Comparison of ENCODE assay signal across 9 mouse cellular contexts in genomic region chr8:11469095-11469494, GRCm38 (mm10). TPM values are rescaled to one million over a fixed set of nuclear protein-coding genes. Genes with fewer than 3 reads are reported as not detected.
DNase-seq lines count a peak whose midpoint lies in the region; ATAC-seq and TF ChIP-seq lines count a peak whose summit lies in the region.
"Had no signal": no experiment of that assay in that cellular context is flagged by ENCODE, and none has a peak within 500 bp of the region (broad histone marks: within the 10 kb centered on the region; RNA-seq: fewer than 3 reads in every experiment).

No protein-coding gene starts in this region.

- no peak overlapping the region for H3K27ac ChIP-seq in kidney, embryonic 14.5 days (ENCODE audit: low read depth, low read length)
- no peak overlapping the region for H3K27ac ChIP-seq in ES-Bruce4 (ENCODE audit: insufficient read depth, low read length)
- H3K27ac ChIP-seq in forebrain, embryonic 15.5 days (replicated peaks) = no peak overlapping the region
- H3K27ac ChIP-seq: liver, embryonic 13.5 days had no signal

- no peak for TF ChIP-seq POLR2A in ES-Bruce4 (IDR thresholded peaks at IDR 0.05; ENCODE audit: insufficient read depth, low read length)

- H3K4me2 ChIP-seq in kidney, embryonic 14.5 days (replicated peaks; ENCODE audit: low read depth, low read length) = no peak overlapping the region
- H3K4me2 ChIP-seq in forebrain, embryonic 15.5 days (replicated peaks) = no peak overlapping the region
- H3K4me2 ChIP-seq: liver, embryonic 13.5 days had no signal

- H3K27me3 ChIP-seq in kidney, embryonic 14.5 days (ENCODE audit: control insufficient read depth, insufficient read depth, low read length) = no peaks in the 10 kb centered on the region
- no peaks in the 10 kb centered on the region for H3K27me3 ChIP-seq in ES-Bruce4 (ENCODE audit: control insufficient read depth, insufficient read depth, low read length, poor library complexity, severe bottlenecking)
- H3K27me3 ChIP-seq in forebrain, embryonic 15.5 days = peaks cover 5% of the 10 kb centered on the region; the same call in 1 of the 2 replicates

- no peaks in the 10 kb centered on the region for H3K36me3 ChIP-seq in kidney, embryonic 14.5 days (ENCODE audit: control insufficient read depth, insufficient read depth, low read length)
- no peaks in the 10 kb centered on the region for H3K36me3 ChIP-seq in ES-Bruce4 (ENCODE audit: control insufficient read depth, insufficient read depth, low read length, poor library complexity, severe bottlenecking)
- H3K36me3 ChIP-seq in forebrain, embryonic 15.5 days = no peaks in the 10 kb centered on the region
- H3K36me3 ChIP-seq: liver, embryonic 13.5 days had no signal

- TF ChIP-seq EP300 in ES-Bruce4 (IDR thresholded peaks at IDR 0.05; ENCODE audit: insufficient read depth, low read depth, low read length) = no peak

- peak; percentile 73 for TF ChIP-seq CTCF in ES-Bruce4 (IDR thresholded peaks at IDR 0.05; ENCODE audit: low read depth, low read length)

- H3K9me3 ChIP-seq in kidney, embryonic 14.5 days (ENCODE audit: control insufficient read depth, low read length) = peaks cover 6% of the 10 kb centered on the region; the same call in 1 of the 2 replicates
- no peaks in the 10 kb centered on the region for H3K9me3 ChIP-seq in ES-Bruce4 (replicated peaks; ENCODE audit: control insufficient read depth, insufficient read depth, low read length, poor library complexity, severe bottlenecking)
- no peaks in the 10 kb centered on the region for H3K9me3 ChIP-seq in forebrain, embryonic 15.5 days
- H3K9me3 ChIP-seq: liver, embryonic 13.5 days had no signal

- WGBS in kidney, embryonic 14.5 days = 3% methylated on average over 3 of the region's 3 CpGs
- WGBS in forebrain, embryonic 15.5 days = 6% methylated on average over 3 of the region's 3 CpGs

- no peak overlapping the region for H3K4me3 ChIP-seq in kidney, embryonic 14.5 days (ENCODE audit: low read length)
- no peak overlapping the region for H3K4me3 ChIP-seq in ES-Bruce4 (ENCODE audit: low read depth, low read length)
- H3K4me3 ChIP-seq in forebrain, embryonic 15.5 days = no peak overlapping the region
- H3K4me3 ChIP-seq: liver, embryonic 13.5 days had no signal

- no peak for ATAC-seq in kidney, embryonic 14.5 days (ENCODE audit: low FRiP score, low TSS enrichment)
- ATAC-seq in forebrain, embryonic 15.5 days (replicated peaks) = no peak

- H3K9ac ChIP-seq in kidney, embryonic 14.5 days (ENCODE audit: low read depth, low read length) = no peak overlapping the region
- no peak overlapping the region for H3K9ac ChIP-seq in ES-Bruce4 (ENCODE audit: low read depth, poor library complexity, severe bottlenecking)
- no peak overlapping the region for H3K9ac ChIP-seq in forebrain, embryonic 15.5 days (replicated peaks)
- H3K9ac ChIP-seq: liver, embryonic 13.5 days had no signal

- peaks cover 17% of the 10 kb centered on the region for H3K4me1 ChIP-seq in kidney, embryonic 14.5 days (ENCODE audit: control insufficient read depth, insufficient read depth, low read length)
- H3K4me1 ChIP-seq in ES-Bruce4 (ENCODE audit: control insufficient read depth, insufficient read depth, low read length) = no peaks in the 10 kb centered on the region
- no peaks in the 10 kb centered on the region for H3K4me1 ChIP-seq in forebrain, embryonic 15.5 days

- peak; percentile 75 for DNase-seq in kidney, adult 11 months
- DNase-seq in adrenal gland, postnatal 36 days = peak; percentile 45 to 71
- peak; percentile 80 to 86 for DNase-seq in kidney, postnatal 4 days
- peak; percentile 48 for DNase-seq in thymus, postnatal 25 days
- DNase-seq in frontal cortex, postnatal 14 days (ENCODE audit: low spot score in 2 of 2) = no peak
- DNase-seq: liver, embryonic 13.5 days had no signal

RNA-seq across cellular contexts. Expression of gene Rab20, which starts 9.4 kb away (rescaled TPM):
- 19.5 TPM in 2 replicates for polyA plus RNA-seq in kidney, embryonic 14.5 days (2014; fragmentation: Nextera tagmentation; extraction: Ambion mirVana)
- polyA plus RNA-seq in ES-Bruce4 (2011; ENCODE audit: insufficient read depth, insufficient read length, low read depth, missing spikeins) = 1.4 and 1.6 TPM in 2 replicates
- 10 to 100 TPM in 1 of 2 experiments, 1 to 10 TPM in 1; 6.7 to 12.5 TPM for total RNA-seq in adrenal gland, postnatal 36 days (2021)
- 0.91 and 1.2 TPM in 2 replicates for polyA plus RNA-seq in forebrain, embryonic 15.5 days (2015; fragmentation: Nextera tagmentation; extraction: Ambion mirVana)

RNA-seq across cellular contexts. Expression of gene Naxd, which starts 28.2 kb away (rescaled TPM):
- 116 TPM in 2 replicates for polyA plus RNA-seq in kidney, embryonic 14.5 days (2014; fragmentation: Nextera tagmentation; extraction: Ambion mirVana)
- 34.7 and 35.5 TPM in 2 replicates for polyA plus RNA-seq in ES-Bruce4 (2011; ENCODE audit: insufficient read depth, insufficient read length, low read depth, missing spikeins)
- 10 to 100 TPM; 71.0 to 74.4 TPM for total RNA-seq in adrenal gland, postnatal 36 days (2021)
- 161 and 166 TPM in 2 replicates for polyA plus RNA-seq in forebrain, embryonic 15.5 days (2015; fragmentation: Nextera tagmentation; extraction: Ambion mirVana)

Comparison
In these comparisons a context has a peak if more than half of its experiments do, and no peak if none do; other contexts are left out.
1. DNase-seq: peak in kidney, adult 11 months (single experiment), adrenal gland, postnatal 36 days (2 of 2), kidney, postnatal 4 days (2 of 2) and thymus, postnatal 25 days (single experiment); none in frontal cortex, postnatal 14 days (0 of 2).